Mouse (Mus musculus) layer of hippocampus, postnatal 10 days (tissue): Measurements from ENCODE around the gene E2f6. TPM values are rescaled to one million over a fixed set of nuclear protein-coding genes. Genes with fewer than 3 reads are reported as not detected.
A peak's percentile ranks its signal among the peaks of the same experiment; 100 is the strongest.

Experiments
- DNase-seq, 2 experiments: peaks; one replicate each; pipeline ENCODE4 v3.0.0; 2021; ENCODE audit warnings: low spot score in 2 of 2
- microRNA-seq, 2 experiments: library from miRNA; unstranded; fragments of <30 nt; microRNA quantifications; one replicate each; pipeline ENCODE4 v1.2.0; 2021
- total RNA-seq, 2 experiments: library from RNA; stranded (reverse); gene quantifications; 2 replicates each; pipeline ENCODE4 v1.2.3; 2021

The E2f6 gene
- total RNA-seq, 2 experiments from 2014 or later: 23.2 to 24.5 TPM

- peak; percentile 30 for DNase-seq
Observed at GRCm38 (mm10) chr12:16870405-16871068, 59.8 kb downstream of the E2f6 start.

DNA sequence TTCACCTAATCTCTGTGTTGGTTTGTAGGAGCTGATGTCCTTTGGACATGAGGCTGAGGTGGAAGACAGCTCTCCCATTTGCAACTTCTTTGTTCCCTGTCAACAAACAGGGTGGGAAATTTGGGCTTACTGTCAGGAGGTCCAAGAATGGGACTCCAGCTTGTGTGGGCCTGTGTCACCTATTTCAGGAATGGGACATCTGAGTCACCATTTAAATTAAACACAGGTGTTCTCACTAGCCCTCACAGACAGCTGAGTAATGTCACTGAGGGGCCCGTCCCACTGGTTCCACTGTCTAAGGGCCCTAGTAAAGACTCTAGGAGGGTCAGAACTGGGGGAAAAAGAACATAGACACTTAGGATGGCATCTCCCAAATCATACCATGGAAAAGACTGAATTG, 61.2 kb downstream of the E2f6 start:
- no peak for DNase-seq

- DNase-seq: no peak
Observed at GRCm38 (mm10) chr12:16872926-16873464, 62.2 kb downstream of the E2f6 start.

DNA sequence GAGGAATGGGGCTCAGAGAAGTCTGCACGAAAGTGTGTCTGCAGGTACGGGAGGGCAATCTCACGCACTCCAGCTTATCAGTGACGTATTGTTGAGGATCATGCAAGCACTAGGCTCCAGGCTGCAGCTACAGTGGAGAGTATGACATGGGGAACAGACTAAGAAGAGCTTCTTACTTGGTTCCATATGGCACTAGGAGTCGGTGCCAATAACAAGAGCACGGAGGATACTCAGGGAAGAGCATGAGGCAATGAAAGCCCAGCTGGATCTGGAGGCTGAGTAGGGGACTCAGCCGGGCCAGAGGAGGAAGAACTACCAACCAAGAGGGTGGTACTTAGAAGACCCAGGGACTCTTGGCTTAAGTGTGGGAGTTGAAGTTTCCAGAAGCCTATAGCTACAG, 62.8 kb downstream of the E2f6 start:
- no peak for DNase-seq

DNA sequence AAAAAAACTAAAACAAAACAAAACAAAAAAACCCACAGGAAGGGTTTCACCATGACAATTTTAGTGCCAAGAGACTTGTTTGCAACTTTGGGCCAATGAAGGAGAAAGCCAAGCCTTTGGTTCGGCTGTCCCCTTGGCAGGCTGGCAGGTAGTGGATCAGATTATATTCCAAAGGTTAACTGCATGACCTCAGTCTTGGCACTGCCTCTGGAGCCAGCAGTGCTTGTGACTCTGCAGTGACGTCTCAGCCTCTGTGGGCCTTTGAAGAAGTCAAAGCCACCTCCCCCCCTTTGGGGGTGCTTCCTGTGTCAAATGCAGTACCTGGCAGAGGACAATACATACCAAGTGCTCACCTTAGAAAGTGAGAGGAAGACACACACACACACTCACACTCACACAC, 63.3 kb downstream of the E2f6 start:
- DNase-seq: no peak

DNA sequence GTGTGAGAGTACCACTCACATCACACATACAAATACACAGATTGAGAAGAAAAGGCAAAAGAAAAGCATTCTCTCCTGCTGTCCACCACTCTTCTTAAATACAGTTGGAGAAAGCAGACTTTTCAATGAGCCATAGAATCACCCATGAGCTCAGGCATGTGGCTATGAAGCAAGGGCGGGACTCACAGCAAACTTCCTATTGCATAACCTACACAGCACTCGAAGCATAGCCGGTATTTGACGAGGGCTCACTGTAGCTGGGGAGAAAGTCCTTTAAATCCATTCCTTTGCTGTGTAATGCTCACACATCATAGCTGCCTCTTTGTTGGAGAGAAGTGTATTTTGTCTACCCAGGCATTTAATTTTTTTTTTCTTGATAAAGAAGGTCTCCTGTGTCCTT, 64.5 kb downstream of the E2f6 start:
- DNase-seq: no peak

GRCm38 (mm10) chr12:16875678-16876077, 64.9 kb downstream of the E2f6 start:
- no peak for DNase-seq

DNA sequence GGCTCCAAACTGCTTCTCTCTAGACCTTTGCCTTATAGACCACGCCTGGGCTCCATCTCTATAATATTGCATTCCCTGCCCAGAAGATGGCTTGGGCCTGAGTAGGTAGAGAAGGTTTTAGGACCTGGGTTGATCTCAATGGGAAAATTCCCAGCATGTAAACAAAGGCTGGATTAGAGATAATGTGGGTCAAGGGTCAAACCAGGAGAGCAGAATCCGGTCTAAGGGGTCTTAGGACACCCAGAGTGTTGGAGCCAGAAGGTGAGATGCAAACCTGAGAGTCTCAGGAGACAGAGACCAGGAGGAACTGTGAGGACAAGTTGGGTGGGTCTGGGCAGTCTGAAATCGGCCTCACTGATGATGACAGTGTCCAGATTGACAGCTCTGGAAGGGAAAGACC, 65.9 kb downstream of the E2f6 start:
- no peak for DNase-seq

DNA sequence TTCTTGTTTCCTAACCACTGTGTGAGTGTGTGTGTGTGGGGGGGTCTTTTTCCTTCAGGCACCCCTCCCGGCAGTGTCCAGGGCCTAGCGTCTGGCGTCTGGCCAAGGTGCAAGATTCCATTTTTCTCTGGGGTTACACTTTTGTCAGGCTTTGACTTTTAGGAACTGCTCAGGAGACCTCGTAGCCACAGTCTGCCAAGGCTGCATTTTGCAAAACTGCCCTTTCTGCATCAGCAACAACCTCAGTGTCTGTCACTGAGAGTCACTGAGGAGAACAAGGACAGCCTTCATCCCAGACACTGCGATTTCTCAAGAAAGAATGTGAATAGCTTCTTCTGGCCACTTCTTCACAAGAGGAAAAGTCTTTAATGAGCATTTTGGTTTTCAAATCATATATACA, 66.4 kb downstream of the E2f6 start:
- no peak for DNase-seq

DNA sequence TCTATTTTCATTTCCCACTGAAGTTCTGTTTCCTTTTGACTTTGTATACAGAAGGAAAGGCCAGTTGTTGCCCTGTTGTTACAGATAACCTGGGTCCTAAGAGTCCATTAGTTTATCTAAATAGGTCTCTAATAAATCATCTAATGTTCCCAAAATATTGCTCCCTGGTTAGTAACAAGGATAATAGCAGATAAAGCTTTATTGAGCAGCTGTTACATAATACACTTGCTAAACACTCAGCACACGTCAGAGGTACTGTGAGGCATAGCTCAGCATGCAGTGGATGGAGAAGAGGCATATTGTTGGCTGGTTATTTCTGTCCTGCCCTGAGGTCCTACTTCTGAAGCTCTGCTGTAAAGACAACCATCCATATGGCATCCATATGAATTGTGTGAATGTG, 66.9 kb downstream of the E2f6 start:
- no peak for DNase-seq

- no peak for DNase-seq
Observed at GRCm38 (mm10) chr12:16879369-16879768, 68.6 kb downstream of the E2f6 start.

- no peak for DNase-seq
Observed at GRCm38 (mm10) chr12:16880077-16880476, 69.3 kb downstream of the E2f6 start.

- no peak for DNase-seq
Observed at GRCm38 (mm10) chr12:16882442-16882841, 71.7 kb downstream of the E2f6 start.

- DNase-seq: no peak
Observed at GRCm38 (mm10) chr12:16883111-16883510, 72.3 kb downstream of the E2f6 start.

GRCm38 (mm10) chr12:16884534-16884933, 73.8 kb downstream of the E2f6 start:
- DNase-seq: no peak

- DNase-seq: no peak
Observed at GRCm38 (mm10) chr12:16886354-16886753, 75.6 kb downstream of the E2f6 start.

Small RNA genes within 50 kb of the gene (microRNA-seq; reads per million reads assigned to microRNA genes)
- gene Gm44305: 0 reads per million in 2 experiments

Other genes with a start within 250 kb of the E2f6 start
- gene Lpin1, start 200.0 kb upstream of the E2f6 start, total RNA-seq: 10 to 100 TPM; 17.7 to 20.9 TPM
- 100 to 1,000 TPM; 112 to 123 TPM for gene Ntsr2, start 157.6 kb upstream of the E2f6 start, total RNA-seq
- gene Greb1, start 10.1 kb upstream of the E2f6 start, total RNA-seq: under 1 TPM; 0.57 to 0.76 TPM
- gene Rock2, start 83.9 kb downstream of the E2f6 start, total RNA-seq: 10 to 100 TPM; 79.1 to 79.4 TPM
- gene Pqlc3, start 189.4 kb downstream of the E2f6 start, total RNA-seq: 1 to 10 TPM in 1 of 2 experiments, under 1 TPM in 1; 0.85 to 1.5 TPM
- gene 2410004P03Rik, start 200.8 kb downstream of the E2f6 start, total RNA-seq: 1 to 10 TPM; 2.6 to 3.5 TPM